Mouse (Mus musculus): ENCODE measurements around the gene Acbd5.

DNA sequence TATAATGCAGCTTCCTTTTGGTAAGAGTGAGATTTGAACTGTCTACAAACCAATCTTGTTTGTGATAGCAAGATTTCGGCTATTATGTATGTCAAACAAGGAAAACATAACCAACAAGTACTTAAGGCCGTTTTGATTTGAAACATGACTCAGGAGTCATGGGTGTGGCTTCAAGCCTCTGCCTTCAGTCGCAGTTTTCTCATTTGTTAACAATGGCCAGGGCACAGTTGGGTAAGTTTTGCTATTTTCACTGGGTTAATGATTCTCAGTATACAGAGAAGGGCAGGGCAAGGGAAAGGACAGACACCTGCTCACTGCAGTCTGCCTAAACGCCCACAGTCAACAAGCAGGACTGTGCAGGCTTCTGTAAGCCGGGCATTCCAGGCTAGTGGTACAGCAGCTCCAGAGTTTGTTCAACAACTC is 87.2 kb downstream of the Acbd5 start:
- no peak for TF ChIP-seq GATA1 (IDR thresholded peaks at IDR 0.05; ENCODE audit: borderline replicate concordance, low read length)
- no peak for TF ChIP-seq FLI1 (IDR thresholded peaks at IDR 0.05; ENCODE audit: low read length)

Measured in megakaryocyte, embryonic 14.5 days (primary cell).